Mouse (Mus musculus) skeletal muscle tissue, adult 2 months (tissue): ENCODE data around the gene 3110040N11Rik.

Experiments
- DNase-seq: peaks from one replicate; pipeline ENCODE4 v3.0.0-alpha.2; 2012; ENCODE audit warnings: low read depth, low spot score

The 3110040N11Rik gene

DNA sequence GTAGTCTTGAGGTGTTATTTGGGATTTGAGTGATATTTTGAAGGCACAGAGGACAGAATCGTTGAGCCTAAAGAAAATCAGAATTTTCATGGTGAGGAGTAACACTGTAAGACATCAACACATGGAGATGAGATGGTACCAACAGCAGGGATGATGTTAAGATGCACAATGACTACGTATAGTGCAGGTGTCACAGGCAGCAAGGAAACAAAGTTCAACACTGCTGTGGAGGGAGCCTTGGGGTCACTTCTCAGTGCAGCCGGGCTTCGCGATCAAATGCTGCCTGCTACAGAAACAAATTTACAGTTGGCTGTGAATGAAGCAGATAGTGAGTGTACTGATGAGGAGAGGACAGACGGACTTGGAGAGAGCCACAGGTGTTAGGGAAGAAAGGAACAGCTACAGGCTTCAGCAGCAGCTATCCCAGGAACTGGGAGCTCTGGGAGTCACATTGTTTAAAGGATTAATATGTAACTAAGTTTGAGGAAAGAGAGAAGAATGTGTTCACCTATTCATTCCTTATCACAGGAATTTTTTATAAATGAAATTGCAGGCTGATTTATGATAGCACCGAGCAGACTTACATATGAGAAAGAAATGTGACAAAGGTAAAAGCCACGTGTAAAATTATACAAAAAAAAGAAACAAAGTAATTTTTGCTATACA is 50.4 kb downstream of the 3110040N11Rik start:
- DNase-seq: no peak

DNA sequence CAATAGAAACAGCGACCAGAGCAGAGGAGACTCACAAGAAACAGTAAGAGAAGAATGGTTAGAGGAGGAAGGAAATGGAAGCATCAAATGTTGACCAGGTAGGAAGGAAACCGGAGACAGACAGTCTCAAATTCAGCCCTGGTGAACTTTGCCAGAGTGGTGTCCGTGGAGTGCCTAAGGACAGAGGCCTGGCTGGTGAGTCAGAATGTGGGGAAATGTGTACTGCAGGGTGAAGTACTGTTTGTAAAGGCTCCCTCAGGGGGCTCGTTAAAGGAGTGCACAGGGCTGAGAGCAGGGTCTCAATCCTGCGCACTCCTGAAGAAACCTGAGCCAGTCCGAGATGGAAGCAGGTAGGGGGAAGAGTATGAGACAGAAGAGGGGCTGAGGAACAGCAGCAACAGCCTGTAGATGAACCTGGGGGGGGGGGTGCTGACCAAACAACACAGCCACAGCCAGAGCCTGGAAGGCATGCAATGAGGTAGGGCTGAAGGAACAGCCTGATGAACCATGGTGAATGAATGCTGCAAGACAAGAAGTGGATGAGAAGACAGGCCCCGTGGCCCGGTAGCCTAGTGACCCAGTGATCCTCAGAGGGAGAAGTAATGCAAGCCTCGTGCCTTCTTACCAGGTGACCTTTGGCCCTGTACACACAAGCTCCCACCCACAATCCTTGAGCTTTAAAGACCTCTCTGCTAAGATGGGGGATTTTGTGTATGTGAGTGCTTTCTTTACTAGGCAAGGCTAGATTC is 53.8 kb downstream of the 3110040N11Rik start:
- DNase-seq: no peak

DNA sequence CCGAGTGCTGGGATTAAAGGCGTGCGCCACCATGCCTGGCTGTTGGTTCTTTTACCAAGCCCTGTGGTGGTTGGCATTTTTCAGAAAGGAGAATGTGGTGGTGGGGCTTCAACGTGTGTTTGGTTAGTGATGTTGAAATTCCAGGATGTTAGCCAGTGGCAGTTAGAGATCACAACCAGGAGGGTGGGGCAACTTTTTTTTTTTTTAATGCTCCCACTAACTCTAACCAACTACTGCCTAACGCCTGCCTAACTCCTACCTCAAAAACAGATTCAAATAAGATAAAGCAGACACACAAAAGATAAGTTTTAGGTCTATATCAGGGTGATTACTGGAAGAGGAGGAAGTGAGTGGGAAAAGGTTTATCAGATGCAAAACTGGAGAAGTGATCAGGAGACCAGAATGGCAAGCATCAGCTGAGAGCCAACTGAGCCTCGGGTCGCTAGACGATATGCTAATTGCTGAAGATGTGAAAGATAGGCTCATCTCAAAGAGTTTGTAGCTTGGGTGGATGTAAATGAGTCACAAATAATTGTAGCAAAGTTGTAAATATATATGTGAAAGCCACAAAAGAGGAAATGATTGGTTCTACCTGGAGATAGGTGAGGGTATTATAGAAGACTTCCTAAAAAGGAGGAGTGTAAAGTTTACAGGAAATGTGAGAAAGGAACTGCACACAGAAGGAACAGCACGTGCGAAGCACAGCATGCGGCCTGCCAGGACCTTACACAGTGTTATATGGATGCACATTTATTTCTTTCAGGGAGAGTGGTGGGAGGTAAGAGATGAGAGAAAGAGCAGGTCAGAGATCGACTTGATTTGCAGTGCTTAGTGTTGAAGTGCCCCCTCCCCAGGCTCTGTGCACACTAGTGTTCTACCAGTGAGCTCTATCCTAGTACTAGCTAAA is 56.8 kb downstream of the 3110040N11Rik start:
- DNase-seq: no peak
